Mouse (Mus musculus) B cell, adult 2 months (primary cell): ENCODE data around the gene Olfr224.
"Not testable (repeated sequence)": the region's sequence is repeated elsewhere in the genome, so short reads cannot be mapped to it uniquely, and the experiment has no call there.

ENCODE experiments used
- DNase-seq, 2 experiments: peaks; one replicate each; pipeline ENCODE4 v3.0.0; 2022

The Olfr224 gene

DNA sequence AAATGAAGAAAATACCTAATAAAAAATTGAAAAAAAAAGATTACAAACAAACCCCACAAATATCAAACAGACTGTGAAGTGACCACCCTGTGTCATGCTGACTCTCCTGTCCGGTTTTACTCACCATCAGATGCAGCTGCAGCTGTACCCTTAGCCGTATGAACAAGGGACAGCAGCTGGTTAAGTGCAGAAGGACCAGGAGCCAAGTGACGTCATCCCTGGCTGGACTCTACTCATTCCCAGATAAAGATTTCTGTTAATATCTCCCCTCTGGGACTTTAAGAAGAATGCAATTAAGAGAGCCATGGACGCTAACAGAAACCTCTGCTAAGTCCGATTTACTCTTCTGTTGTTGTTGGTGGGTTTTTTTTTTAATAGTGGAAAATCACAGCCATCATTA, at the start of gene Olfr224:
TSS of gene Olfr224 (minus strand) at position 149 of the 400 bp plus-strand sequence.
- DNase-seq = no peak

DNA sequence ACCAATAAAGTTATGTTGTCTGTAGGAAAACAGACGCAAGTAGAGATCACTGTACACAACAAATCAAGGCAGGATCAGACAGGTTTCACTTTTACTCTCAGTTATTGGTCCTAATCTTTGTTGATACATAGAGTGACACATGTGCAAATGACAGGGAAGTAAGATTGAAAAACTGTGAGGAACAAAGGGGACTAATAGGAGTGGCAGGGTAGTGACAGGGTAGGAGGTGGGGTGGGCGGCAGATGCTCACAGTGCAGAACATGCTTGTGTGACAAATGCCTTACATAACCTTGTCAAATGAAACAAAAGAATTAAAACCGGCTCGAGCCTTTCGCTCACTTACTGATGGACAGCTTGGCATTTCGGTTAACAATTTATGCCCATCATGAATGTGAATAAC, 48.4 kb upstream of the Olfr224 start:
- DNase-seq = no peak

DNA sequence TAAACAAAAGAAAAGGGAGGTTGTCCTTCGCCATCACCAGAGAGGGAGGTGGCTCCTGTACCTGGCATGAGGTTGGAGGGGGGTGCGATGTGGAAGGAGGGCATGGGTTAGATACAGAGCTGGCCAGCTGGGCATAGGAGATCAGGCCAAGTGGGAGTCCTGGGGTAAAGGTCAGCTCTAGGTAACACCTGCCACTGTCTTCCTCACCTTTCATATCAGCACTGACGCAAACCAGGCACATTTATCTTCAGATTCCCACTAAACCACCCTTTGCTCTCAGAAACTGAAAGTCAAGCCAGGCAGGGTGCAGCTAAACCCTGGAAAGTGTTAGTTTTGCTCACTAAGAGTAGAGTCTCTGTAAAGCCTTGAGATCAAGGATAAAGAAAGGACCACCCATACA, 48.0 kb upstream of the Olfr224 start:
- DNase-seq = no peak

DNA sequence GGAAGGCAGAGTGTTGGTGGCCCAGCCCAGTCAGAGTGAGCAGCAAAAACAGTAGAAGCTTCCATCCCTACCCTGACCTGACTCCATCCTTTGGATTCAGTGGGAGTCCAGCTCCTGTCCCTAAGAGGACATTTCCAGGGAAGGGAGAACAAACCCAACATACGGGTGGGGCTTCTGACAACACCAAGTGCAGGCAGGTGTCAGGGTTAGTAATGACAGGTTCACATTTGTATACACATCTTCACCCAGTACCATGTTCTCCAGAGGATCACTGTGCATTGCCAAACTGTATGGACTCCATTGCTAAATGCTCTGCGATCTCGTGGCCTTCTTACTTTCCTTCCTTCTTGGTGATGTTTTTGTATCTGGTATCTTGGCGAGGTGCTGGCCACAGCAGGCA, 45.6 kb upstream of the Olfr224 start, which contains the start of gene 2210407C18Rik:
TSS of gene 2210407C18Rik (minus strand) at position 101 of the 400 bp plus-strand sequence.
- DNase-seq = no peak

DNA sequence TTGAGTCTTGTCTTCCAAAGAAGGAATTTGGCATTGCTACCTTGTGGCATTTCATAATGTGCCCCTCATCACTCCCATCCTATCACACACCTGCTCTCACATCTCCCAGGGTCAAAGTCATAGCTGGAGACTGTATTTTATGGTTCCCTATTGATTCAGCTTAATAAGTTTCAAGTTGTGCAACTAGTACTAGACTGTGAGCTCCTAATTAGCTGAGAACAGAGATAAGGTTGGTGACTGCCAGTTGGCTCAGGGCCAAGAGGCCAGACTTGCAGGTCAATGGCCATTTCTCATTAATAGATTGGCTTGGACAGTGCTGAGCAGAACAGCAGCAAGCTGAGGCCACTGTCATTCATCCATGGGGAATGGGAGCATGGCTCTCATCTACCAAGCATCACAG, 44.2 kb upstream of the Olfr224 start:
- DNase-seq = no peak

DNA sequence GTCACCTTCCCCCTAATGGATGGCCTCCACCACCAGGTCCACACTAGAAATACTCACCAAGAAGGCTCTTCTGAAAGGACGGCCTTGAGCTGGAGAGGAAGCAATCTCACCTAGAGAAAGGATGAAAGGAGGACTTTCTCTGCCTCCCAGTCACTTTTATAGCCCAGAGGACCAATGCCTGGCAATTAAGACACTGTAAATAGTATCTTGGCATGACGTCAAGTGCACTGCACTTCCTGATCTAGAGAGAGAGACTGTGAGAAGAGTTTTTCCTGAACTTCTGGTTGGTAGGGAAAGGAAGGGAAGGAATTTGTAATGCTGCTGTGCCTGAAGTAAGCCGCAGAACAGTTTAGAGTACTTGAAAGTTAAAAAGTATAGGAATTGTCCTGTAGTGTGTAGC, 43.0 kb upstream of the Olfr224 start:
- no peak for DNase-seq

DNA sequence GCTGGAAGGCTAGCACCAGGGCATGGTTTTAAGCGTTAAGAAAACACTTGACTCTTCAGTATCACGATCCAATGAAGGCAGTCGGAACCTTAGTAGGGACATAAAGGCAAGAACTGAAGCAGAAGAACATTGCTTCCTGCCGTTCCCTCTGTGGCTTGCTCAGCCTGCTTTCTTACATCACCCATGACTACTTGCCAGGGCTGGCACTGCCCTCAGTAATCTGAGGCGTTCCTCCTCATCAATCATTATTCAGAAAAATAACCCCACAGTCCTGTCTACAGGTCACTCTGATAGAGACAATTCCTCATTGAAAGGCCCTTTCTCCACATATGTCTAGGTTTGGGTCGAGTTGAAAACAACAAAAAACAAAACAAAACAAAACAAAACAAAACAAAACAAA, 36.7 kb upstream of the Olfr224 start:
- no peak for DNase-seq

DNA sequence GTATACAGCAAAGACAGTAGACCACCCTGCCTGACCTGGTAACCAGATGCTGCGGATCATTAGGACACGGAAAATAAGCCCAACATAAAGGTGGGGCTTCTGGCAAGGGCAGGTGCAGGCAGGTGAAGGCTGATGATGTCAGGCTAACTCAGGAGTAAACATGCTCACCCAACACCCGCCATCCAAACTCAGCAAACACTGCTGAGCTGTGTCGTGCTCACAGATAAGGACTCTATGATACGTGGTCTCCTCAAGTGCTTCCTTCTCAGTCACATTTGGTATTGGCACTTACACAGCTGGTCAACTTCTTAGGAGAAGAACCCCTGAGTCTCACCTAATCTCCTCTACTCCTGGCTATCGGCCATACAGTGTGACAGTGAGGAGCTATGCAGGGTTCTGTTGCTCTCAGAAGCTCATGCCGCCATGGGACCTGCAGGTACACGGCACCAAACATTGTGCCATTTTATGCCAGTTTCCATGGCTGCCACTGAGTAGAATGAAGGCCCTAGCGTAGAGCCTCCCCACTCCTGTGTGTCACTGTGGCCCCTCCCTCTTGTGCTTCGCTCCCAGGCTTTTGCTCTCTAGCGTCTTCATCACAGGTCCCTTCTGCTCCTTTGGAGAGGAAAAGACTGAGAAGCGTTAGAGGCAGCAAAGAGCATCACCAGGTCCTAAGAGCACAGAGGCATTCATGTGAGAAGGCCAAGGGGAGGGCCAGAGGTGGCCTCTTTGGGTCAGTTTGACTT, 36.0 kb upstream of the Olfr224 start:
- DNase-seq = no peak

DNA sequence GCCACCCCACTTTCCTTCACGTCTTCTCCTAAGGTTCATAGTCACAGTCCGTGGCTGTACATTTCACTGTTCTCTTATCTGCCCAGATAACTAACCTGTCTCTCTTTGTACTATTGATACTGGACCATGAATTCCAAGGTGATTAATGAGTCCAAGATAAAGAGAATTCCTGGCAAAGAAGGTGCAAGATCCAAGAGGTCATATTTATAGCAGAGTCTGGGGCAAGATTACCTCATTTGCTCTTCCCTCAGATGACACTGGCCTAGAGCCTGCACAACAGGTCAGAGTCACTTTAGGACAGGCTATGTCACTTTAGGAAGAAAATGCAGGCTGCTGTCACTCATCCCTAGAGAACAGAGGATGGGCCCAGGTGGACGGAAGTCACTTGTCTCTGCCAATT, 34.9 kb upstream of the Olfr224 start:
- DNase-seq = no peak

DNA sequence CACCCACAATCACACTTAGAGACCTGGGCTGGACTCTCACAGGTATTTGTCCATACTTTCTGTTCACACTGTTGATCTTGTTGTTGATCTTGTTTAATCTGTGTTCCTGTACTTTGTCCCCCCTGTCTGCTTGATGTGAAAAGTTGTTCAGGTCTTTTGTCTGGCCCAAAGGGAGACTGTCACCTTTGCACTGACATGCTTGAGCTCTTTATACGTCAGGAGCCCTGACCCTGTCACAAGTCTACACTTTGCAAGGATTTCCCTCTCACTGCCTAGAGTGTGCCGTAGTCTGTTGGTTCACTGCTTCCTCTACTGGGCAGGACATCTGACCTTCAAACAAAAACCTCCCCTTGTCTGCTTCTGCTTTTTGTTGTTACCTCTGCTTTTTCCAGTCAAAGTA, 34.3 kb upstream of the Olfr224 start:
- DNase-seq = no peak

DNA sequence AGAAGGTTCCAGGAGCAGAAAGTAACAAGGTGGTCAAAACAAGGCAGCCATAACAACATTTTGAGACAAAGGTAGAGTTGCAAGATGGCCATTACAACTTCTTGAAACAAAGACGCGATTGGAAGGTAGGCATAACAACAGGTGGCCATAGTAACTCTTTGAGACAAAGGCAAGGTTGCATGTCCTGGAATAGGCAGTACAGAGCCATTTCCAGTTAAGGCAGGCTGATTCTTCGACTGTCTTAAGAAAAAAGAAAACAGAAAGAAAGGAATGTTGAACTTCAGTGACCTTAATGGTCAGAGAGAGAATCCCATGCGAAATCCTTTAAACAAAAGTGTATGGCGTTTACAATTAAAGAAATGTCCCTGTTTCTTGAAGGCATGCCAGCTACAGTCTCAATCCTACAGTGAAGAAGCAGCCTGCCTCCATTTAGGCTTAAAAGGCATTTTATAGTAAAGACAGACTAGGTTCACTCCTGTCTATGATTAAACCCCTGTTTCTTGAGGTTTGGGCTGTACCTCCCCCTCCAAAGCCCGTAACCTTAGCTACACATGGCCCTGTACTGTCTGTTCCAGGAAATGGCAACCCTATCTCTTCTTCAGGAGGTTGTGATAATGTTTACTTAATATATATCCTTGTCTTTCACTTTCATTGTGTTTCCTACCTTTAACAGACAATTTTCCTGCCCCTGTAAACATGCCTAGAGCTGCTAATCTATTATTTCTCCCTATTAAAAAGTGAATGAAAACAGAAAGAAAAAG, 32.6 kb upstream of the Olfr224 start:
- DNase-seq = no peak

DNA sequence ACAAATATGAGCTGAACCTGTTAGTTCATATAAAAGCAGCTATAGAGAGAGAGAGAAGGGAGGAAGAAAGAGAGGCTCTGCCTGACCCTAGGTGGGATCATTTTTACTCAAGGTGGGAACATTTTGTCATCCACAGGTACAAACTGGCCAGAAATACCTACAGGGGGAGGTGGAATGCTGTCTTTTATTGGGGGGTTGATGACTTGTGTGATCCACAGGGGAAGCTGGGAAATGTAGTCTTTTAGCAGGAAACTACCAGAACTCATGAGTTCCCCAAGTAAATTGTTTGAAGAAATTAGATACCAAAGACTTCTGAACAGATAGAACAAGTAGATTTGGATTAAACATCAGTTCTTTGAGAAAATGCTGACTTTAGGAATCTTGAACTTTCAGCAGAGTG, 31.7 kb upstream of the Olfr224 start:
- DNase-seq = no peak

DNA sequence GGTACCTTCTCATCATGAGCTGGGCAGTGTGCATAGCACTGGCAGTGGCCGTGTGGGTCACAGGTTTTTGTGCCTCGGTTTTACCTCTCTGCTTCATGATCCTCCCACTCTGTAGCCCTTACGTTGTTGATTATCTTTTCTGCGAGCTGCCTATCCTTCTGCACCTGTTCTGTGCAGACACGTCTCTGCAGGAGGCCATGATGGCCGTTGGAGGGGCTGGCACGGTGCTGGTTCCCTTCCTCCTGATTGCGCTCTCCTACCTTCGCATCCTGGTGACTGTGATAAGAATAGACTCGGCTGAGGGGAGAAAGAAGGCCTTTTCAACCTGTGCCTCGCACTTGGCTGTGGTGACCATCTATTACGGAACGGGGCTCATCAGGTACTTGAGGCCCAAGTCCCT, 27.5 kb upstream of the Olfr224 start:
- no peak for DNase-seq

DNA sequence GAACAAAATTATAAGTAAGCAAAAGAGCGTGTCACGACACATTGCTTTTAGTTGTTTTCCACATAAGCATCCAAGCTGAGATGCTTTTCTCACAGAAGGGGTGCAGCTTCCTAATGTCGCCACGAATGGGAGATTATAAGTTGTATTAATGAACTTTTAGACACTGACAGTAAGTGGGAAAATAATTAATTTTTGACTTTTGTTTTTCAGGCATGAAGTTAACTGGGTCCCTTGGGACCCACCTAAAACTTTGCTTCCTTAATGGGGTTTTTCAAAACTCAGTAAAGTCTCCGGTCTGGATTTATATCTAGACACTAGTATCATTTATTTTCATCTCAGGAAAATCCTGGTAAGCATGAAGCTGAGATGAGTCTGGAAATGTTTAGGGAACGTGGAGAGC, 24.5 kb upstream of the Olfr224 start, which contains the start of gene Olfr324:
TSS of gene Olfr324 (plus strand) at position 301 of the 400 bp plus-strand sequence.
- DNase-seq = no peak

DNA sequence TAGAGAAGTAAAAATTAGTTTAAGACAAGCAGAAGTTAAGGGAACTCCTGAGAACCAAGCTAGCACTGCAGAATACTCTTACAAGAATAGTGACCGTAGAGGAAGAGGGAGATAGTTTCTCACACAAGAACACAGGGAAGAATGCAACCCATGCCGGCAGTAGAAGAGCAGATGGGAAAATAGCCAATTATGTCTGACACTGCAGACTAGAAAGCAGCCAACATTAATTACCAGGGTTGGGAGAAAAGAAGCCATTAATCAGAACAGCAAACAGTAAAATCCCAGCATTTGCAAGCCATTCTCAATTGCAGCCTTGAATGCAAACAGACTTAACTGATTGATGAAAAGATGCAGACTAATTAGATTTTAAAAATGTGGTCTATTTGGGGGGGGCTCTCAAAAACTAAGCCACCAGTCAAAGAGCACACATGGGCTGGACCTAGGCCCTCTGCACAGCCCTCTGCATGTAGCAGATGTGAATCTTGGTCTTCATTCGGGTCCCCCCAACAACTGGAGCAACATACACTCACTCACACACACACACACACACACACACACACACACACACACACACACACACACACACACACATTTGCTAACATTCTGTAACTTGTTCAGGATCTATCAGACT, 18.4 kb upstream of the Olfr224 start:
- no peak for DNase-seq

DNA sequence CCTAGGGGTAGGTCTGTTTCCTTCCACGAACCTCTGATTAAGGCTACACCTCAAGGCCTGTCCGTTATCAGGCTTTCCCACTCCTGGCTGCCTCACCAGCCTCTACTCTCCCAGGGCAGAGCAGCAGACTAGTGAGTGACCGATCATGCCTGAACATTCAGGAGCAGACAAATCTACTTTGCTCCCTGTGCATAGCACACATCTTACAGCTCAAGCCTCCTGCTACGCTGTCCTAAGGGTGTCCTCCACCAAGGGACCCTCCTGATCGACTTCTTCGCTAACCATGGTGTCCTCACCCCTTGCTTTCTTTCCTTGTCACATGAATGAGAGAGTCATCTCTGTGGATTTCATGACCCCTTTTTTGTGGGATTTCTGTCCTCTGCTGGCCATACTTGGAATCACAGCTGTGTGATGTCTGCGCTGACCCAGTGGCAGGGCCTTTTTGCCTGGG, 17.6 kb upstream of the Olfr224 start:
- DNase-seq = peak; percentile 53 to 59

DNA sequence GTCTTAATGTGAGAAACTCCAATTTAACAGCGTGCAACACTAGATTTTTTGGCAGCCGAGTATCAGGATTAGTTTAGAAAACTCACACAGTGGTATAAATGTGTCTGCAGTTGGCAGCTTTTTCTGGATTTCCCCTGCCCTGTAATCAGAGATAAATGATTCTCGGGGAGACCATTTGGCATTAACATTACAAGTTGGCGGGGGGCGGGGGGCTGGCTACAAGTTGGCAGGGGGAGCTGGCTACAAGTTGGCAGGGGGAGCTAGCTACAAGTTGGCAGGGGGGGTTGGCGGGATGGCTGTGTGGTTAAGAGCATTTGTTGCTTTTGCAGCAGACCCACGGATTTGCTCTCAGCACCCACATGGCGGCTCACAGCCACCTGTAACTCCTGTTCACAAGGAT, 8.3 kb upstream of the Olfr224 start:
- DNase-seq = no peak

DNA sequence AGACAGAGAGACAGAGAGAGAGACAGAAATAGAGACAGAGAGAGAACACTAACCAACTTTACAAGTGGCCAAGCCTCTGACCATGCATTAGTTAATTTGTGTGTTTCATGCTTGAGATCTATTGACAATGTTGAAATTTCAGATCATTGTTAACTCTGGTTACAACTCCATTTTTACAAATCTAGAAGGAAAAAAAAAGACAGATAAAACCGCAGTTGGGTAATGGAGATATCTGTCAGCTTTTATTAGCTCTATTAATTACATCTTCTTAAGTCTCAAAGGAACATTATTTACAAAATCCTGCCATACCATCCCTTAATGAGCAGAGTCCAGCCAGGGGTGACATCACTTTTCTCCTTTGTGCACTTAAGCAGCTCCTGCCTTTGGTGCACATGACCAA, 7.1 kb upstream of the Olfr224 start, which contains the start of gene Olfr325:
TSS of gene Olfr325 (plus strand) at position 301 of the 400 bp plus-strand sequence.
- DNase-seq = no peak

DNA sequence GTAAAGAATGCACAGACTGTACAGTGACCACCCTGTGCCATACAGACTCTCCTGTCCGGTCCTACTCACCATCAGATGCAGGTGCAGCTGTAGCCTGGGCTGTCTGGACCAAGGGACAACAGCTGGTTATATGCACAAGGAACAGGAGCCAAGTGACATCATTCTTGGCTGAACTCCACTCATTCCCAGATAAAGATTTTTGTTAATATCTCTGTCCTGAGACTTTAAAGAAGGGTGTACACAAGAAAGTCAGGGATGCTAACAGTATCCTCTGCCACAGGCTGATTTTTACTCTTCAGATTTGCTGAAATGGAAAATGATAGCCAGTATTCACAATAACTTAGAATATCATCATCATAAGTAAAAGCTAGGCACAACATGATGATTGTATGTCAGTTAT, 14.8 kb downstream of the Olfr224 start, which contains the start of gene Olfr328:
TSS of gene Olfr328 (minus strand) at position 101 of the 400 bp plus-strand sequence.
- no peak for DNase-seq

DNA sequence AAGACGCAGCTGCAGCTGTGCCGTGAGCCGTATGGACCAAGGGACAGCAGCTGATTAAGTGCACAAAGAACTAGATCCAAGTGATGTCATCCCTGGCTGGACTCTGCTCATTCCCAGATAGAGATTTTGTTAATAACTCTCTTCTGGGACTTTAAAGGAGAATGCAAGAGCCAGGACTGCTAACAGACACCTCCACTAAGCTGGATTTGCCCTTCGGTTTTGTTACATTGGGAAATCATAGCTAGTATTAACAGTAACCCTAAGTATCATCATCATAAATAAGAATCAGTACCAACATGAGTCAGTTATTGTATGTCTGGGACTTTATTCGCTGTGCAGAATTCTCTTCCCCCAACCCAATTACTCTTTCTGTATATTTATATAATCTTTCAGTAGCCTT, 24.0 kb downstream of the Olfr224 start, which contains the start of gene Olfr329-ps:
TSS of gene Olfr329-ps (minus strand) at position 101 of the 400 bp plus-strand sequence.
- no peak for DNase-seq

DNA sequence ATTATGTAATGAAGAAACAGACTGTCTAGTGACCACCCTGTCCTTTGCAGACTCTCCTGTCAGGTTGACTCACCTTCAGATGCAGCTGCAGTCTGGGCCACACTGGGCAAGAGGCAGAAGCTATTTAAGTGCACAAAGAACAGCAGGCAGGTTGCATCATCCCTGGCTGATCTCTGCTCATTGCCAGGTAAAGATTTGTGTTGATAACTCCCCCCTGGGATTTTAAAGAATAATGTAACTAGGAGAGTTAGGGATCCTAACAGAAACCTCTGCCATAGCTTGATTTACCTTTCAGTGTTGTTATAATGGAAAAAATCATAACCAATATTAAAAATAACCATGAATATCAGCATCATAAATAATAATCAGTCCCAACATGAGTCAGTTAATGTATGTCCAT, 35.6 kb downstream of the Olfr224 start, which contains the start of gene Olfr330:
TSS of gene Olfr330 (minus strand) at position 101 of the 400 bp plus-strand sequence.
- DNase-seq = not testable (repeated sequence)

DNA sequence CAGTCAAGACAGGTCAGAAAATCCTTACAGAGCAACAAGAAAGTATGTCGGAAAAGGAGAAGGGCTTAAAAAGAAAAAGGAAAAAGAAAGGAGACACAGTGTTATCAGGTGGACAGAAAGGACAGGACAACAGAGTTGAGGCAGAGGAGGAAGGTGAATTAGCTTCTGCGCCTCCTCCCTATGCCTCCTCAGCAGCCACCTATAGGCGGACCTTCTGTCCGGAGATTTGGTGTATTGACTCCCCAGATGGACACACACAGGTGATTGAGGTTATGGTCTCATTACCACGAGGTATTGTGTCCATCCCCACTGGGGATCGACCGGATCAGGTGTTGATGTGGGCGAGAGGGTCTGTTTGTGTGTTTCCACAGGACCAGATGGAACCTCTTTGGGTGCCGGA, 50.6 kb downstream of the Olfr224 start:
- peak; percentile 15 to 17 for DNase-seq

DNA sequence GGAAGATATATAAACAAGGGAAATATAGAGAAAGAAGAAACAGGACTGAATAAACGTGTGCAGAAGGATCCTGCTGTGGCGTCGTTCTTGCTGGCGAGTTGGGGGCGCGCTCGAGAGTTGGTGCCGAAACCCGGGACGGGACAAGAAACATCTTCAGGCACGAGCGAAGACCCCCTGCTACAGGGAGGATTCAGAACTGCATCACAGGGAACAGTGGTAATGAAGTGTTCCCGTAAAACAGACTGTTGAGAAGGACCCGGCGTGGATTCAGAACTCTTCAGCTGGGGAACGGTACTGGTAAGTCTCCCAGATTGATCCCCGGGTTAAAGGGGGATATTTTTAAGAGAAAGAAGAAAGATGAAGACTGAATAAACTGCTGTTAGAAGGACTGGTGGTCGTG, 51.4 kb downstream of the Olfr224 start:
- peak; percentile 43 to 49 for DNase-seq
